Mouse (Mus musculus): Measurements from ENCODE around the gene Dcaf12l1. TPM values are rescaled to one million over a fixed set of nuclear protein-coding genes. Genes with fewer than 3 reads are reported as not detected.
"Not testable (repeated sequence)": the region's sequence is repeated elsewhere in the genome, so short reads cannot be mapped to it uniquely, and the experiment has no call there.

The Dcaf12l1 gene
- polyA plus RNA-seq (2015; fragmentation: Nextera tagmentation; extraction: Ambion mirVana): 12.6 and 13.2 TPM in 2 replicates

- no peaks in the 10 kb centered on the region for H3K27me3 ChIP-seq
- H3K9ac ChIP-seq: peak within 1 kb of the TSS; percentile 63
- no peaks in the 10 kb centered on the region for H3K4me1 ChIP-seq (replicated peaks)
- H3K36me3 ChIP-seq: no peaks in the 10 kb centered on the region
- H3K4me2 ChIP-seq: peak within 1 kb of the TSS; percentile 69
- no peaks in the 10 kb centered on the region for H3K9me3 ChIP-seq
- H3K4me3 ChIP-seq: peak within 1 kb of the TSS; percentile 54
- 29% methylated on average over 47 of the region's 47 CpGs for WGBS
- H3K27ac ChIP-seq (replicated peaks): peak within 1 kb of the TSS; percentile 69
- ATAC-seq (ENCODE audit: low FRiP score, low read depth): peak; percentile 94
Measured at GRCm38 (mm10) chrX:44789761-44790411, at the start of gene Dcaf12l1. TSS of gene Dcaf12l1 (minus strand) at chrX:44790197.

DNA sequence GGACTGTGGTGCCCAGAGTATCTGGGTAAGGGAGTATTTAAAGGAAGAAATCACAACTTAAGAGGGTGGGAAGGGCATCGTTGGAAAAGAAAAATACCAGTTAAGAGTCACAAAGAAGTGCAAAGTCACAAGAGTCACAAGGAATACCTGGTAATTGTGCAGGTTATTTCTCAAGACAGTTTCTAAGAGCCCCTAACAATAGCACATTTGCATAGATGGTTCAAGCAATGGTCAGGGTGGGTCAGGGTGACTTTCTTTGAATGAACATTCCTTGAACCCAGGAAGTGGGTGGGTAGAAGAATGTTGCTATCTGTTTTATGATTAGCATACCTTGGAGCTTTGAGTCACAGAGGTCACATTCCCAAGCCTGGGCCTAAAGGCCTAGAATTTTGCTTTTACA is 19.4 kb upstream of the Dcaf12l1 start:
- H3K27me3 ChIP-seq; H3K4me2 ChIP-seq; H3K27ac ChIP-seq (replicated peaks); ATAC-seq (ENCODE audit: low FRiP score, low read depth); H3K4me3 ChIP-seq; H3K36me3 ChIP-seq; H3K9me3 ChIP-seq; H3K9ac ChIP-seq; H3K4me1 ChIP-seq (replicated peaks): not testable (repeated sequence)
- 74% methylated on average over 1 of the region's 1 CpGs for WGBS

- WGBS: 39% methylated on average over 35 of the region's 36 CpGs
- Histone ChIP-seq H3K9ac (peak overlapping the region; percentile 63), H3K27ac (replicated peaks) (peak overlapping the region; percentile 69), H3K4me2 (peak overlapping the region; percentile 69), H3K4me3 (peak overlapping the region; percentile 54), H3K4me1 (replicated peaks) (no peaks in the 10 kb centered on the region), H3K9me3 (no peaks in the 10 kb centered on the region), H3K27me3 (no peaks in the 10 kb centered on the region), H3K36me3 (no peaks in the 10 kb centered on the region)
- peak; percentile 65 for ATAC-seq (ENCODE audit: low FRiP score, low read depth)
Measured at GRCm38 (mm10) chrX:44789036-44789760, 799 bp downstream of the Dcaf12l1 start.
